Mouse (Mus musculus) thymus, adult 2 months (tissue): ENCODE measurements around the gene Lonrf2. TPM values are rescaled to one million over a fixed set of nuclear protein-coding genes. Genes with fewer than 3 reads are reported as not detected.

Source experiments
- DNase-seq: peaks from one replicate; pipeline ENCODE4 v3.0.0; 2021
- H3K27ac ChIP-seq: fragments of 200-500 bp; 2 replicates; pipeline ENCODE4 v1.5.1; 2012; ENCODE audit warnings: low read length, control low read depth; ENCODE audit not compliant: control insufficient read depth, insufficient read depth
- H3K27me3 ChIP-seq: fragments of 200-500 bp; 2 replicates; pipeline ENCODE4 v1.6.1; 2012; ENCODE audit warnings: mild to moderate bottlenecking, low read length, moderate library complexity, mixed read lengths; ENCODE audit not compliant: control insufficient read depth, insufficient read depth
- H3K36me3 ChIP-seq: fragments of 200-500 bp; 2 replicates; pipeline ENCODE4 v1.6.1; 2012; ENCODE audit warnings: mild to moderate bottlenecking, low read length, moderate library complexity; ENCODE audit not compliant: control insufficient read depth, insufficient read depth
- H3K4me1 ChIP-seq: fragments of 200-500 bp; replicated peaks from 2 replicates; pipeline ENCODE4 v1.6.1; 2012; ENCODE audit warnings: low read length; ENCODE audit not compliant: control insufficient read depth, insufficient read depth
- H3K4me3 ChIP-seq: fragments of 200-500 bp; 2 replicates; pipeline ENCODE4 v1.5.1; 2012; ENCODE audit warnings: mild to moderate bottlenecking, low read length, control low read depth, moderate library complexity; ENCODE audit not compliant: control insufficient read depth, insufficient read depth
- CTCF ChIP-seq: fragments of 200-500 bp; IDR thresholded peaks from 2 replicates; pipeline ENCODE4 v1.5.1; 2012; ENCODE audit warnings: mild to moderate bottlenecking, control low read depth, low read length, moderate library complexity, borderline replicate concordance; ENCODE audit not compliant: control insufficient read depth, poor library complexity, insufficient read depth; ENCODE audit errors: extremely low read depth
- POLR2A ChIP-seq: fragments of 200-500 bp; IDR thresholded peaks from 2 replicates; pipeline ENCODE4 v1.6.1; 2012; ENCODE audit warnings: mild to moderate bottlenecking, low read length, control low read depth, moderate library complexity; ENCODE audit not compliant: control insufficient read depth, poor library complexity, insufficient read depth; ENCODE audit errors: extremely low read depth
- WGBS: fragments of 180-500 bp; shearing (Covaris S2); methylation state at CpG from one replicate; pipeline ENCODE4 v1.1.7; 2018; 5-methylcytosine and 5-hydroxymethylcytosine counted together
- polyA plus RNA-seq: library from polyadenylated mRNA; depleted of rRNA; stranded (reverse); fragments of >200 nt; gene quantifications from 2 replicates; pipeline ENCODE4 v1.2.3, GENCODE M21; 2012; rRNA removed

The Lonrf2 gene
- 0.46 and 0.47 TPM in 2 replicates for polyA plus RNA-seq

GRCm38 (mm10) chr1:38836477-38836872 lies at the start of gene Lonrf2:
Gene Lonrf2 (minus strand): TSS chr1:38836711.
- WGBS: 4% methylated on average over 47 of the region's 47 CpGs
- no peak for TF ChIP-seq CTCF
- TF ChIP-seq POLR2A: no peak

GRCm38 (mm10) chr1:38885956-38886355 lies 49.4 kb upstream of the Lonrf2 start:
- H3K27ac ChIP-seq: peak overlapping the region; percentile 98
- peak; percentile 47 for DNase-seq
- H3K27me3 ChIP-seq: no peaks in the 10 kb centered on the region
- no peak overlapping the region for H3K4me3 ChIP-seq
- 10% methylated on average over 2 of the region's 2 CpGs for WGBS
- peaks cover 52% of the 10 kb centered on the region for H3K4me1 ChIP-seq
- H3K36me3 ChIP-seq: no peaks in the 10 kb centered on the region
- TF ChIP-seq POLR2A (0 out of 2 replicates have a peak, but pooled peaks have one; percentile 27), CTCF (no peak)

More at GRCm38 (mm10) chr1:38836477-38836872, at the start of gene Lonrf2:
- no peaks in the 10 kb centered on the region for H3K36me3 ChIP-seq
- no peak within 1 kb of the TSS for H3K4me3 ChIP-seq
- DNase-seq: no peak
- peaks cover 2% of the 10 kb centered on the region; the same call in 1 of the 2 replicates for H3K27me3 ChIP-seq
- no peak within 1 kb of the TSS for H3K27ac ChIP-seq
- H3K4me1 ChIP-seq: no peaks in the 10 kb centered on the region

GRCm38 (mm10) chr1:38883766-38884165 lies 47.3 kb upstream of the Lonrf2 start:
- DNase-seq: peak; percentile 54
- no peaks in the 10 kb centered on the region for H3K36me3 ChIP-seq
- H3K27me3 ChIP-seq: no peaks in the 10 kb centered on the region
- no peak for TF ChIP-seq CTCF
- peaks cover 53% of the 10 kb centered on the region for H3K4me1 ChIP-seq
- 22% methylated on average over 9 of the region's 9 CpGs for WGBS
- H3K4me3 ChIP-seq: no peak overlapping the region
- peak overlapping the region; percentile 97 for H3K27ac ChIP-seq

GRCm38 (mm10) chr1:38882746-38883145 lies 46.2 kb upstream of the Lonrf2 start:
- TF ChIP-seq CTCF: no peak
- TF ChIP-seq POLR2A: no peak
- Histone ChIP-seq H3K27ac (peak overlapping the region; percentile 97; the same call in 1 of the 2 replicates), H3K4me3 (no peak overlapping the region), H3K27me3 (no peaks in the 10 kb centered on the region), H3K36me3 (no peaks in the 10 kb centered on the region), H3K4me1 (peaks cover 50% of the 10 kb centered on the region)
- WGBS: 98% methylated on average over 4 of the region's 4 CpGs
- DNase-seq: no peak

- WGBS: 89% methylated on average over 4 of the region's 4 CpGs
- H3K4me3 ChIP-seq: no peak overlapping the region
- H3K36me3 ChIP-seq: no peaks in the 10 kb centered on the region
- no peak overlapping the region for H3K27ac ChIP-seq
- DNase-seq: no peak
- no peaks in the 10 kb centered on the region for H3K27me3 ChIP-seq
- TF ChIP-seq CTCF (no peak), POLR2A (no peak)
- H3K4me1 ChIP-seq: peaks cover 47% of the 10 kb centered on the region
Observed at GRCm38 (mm10) chr1:38881366-38881765, 44.9 kb upstream of the Lonrf2 start.

GRCm38 (mm10) chr1:38876671-38877382 lies 40.3 kb upstream of the Lonrf2 start:
- Histone ChIP-seq H3K36me3 (no peaks in the 10 kb centered on the region; the same call in 1 of the 2 replicates), H3K4me3 (no peak overlapping the region), H3K27me3 (no peaks in the 10 kb centered on the region), H3K27ac (peak overlapping the region; percentile 88), H3K4me1 (peaks cover 16% of the 10 kb centered on the region)
- WGBS: 84% methylated on average over 5 of the region's 5 CpGs
- DNase-seq: peak; percentile 39
- TF ChIP-seq POLR2A: no peak
- no peak for TF ChIP-seq CTCF

GRCm38 (mm10) chr1:38873911-38874310 lies 37.4 kb upstream of the Lonrf2 start:
- H3K4me3 ChIP-seq: no peak overlapping the region
- H3K27me3 ChIP-seq: no peaks in the 10 kb centered on the region
- TF ChIP-seq CTCF (no peak), POLR2A (no peak)
- no peak overlapping the region for H3K27ac ChIP-seq
- H3K36me3 ChIP-seq: no peaks in the 10 kb centered on the region; the same call in 1 of the 2 replicates
- DNase-seq: no peak
- H3K4me1 ChIP-seq: peaks cover 19% of the 10 kb centered on the region
- WGBS: 95% methylated on average over 5 of the region's 5 CpGs
